Mouse (Mus musculus) kidney, postnatal 0 days (tissue): ENCODE measurements around the gene Pcp4l1. TPM values are rescaled to one million over a fixed set of nuclear protein-coding genes. Genes with fewer than 3 reads are reported as not detected.
A peak's percentile ranks its signal among the peaks of the same experiment; 100 is the strongest.

Experiments
- ATAC-seq: fragments of 200-750 bp; cut with Nextera tagmentation; replicated peaks from 2 replicates; pipeline ENCODE4 v1.8.0; 2017; ENCODE audit warnings: low read depth, moderate number of reproducible peaks, moderate TSS enrichment, moderate library complexity; ENCODE audit not compliant: low FRiP score
- DNase-seq: peaks from one replicate; pipeline ENCODE4 v3.0.0-alpha.2; 2016; ENCODE audit warnings: low spot score
- H3K27ac ChIP-seq: fragments of 300-500 bp; sonication (generic); 2 replicates; pipeline ENCODE4 v1.5.1; 2014; ENCODE audit warnings: mild to moderate bottlenecking
- H3K27me3 ChIP-seq: fragments of 300-500 bp; sonication (generic); 2 replicates; pipeline ENCODE4 v1.6.1; 2014; ENCODE audit warnings: low read length, mixed read lengths; ENCODE audit not compliant: insufficient read depth
- H3K36me3 ChIP-seq: fragments of 300-500 bp; sonication (generic); 2 replicates; pipeline ENCODE4 v1.6.1; 2014; ENCODE audit warnings: low read length, mixed read lengths; ENCODE audit not compliant: insufficient read depth
- H3K4me1 ChIP-seq: fragments of 300-500 bp; sonication (generic); replicated peaks from 2 replicates; pipeline ENCODE4 v1.6.1; 2014; ENCODE audit warnings: antibody characterized with exemption, low read length, mixed read lengths; ENCODE audit not compliant: insufficient read depth
- H3K4me2 ChIP-seq: fragments of 300-500 bp; sonication (generic); 2 replicates; pipeline ENCODE4 v1.6.1; 2014; ENCODE audit warnings: mild to moderate bottlenecking, low read length, moderate library complexity, mixed read lengths
- H3K4me3 ChIP-seq: fragments of 300-500 bp; sonication (generic); replicated peaks from 2 replicates; pipeline ENCODE4 v1.5.1; 2014; ENCODE audit warnings: low read depth, low read length
- H3K9ac ChIP-seq: fragments of 300-500 bp; sonication (generic); 2 replicates; pipeline ENCODE4 v1.6.1; 2014; ENCODE audit warnings: low read depth, low read length
- H3K9me3 ChIP-seq: fragments of 300-500 bp; sonication (generic); replicated peaks from 2 replicates; pipeline ENCODE4 v1.6.1; 2016; ENCODE audit warnings: low read length, inconsistent platforms, mixed read lengths
- CTCF ChIP-seq: IDR thresholded peaks from 2 replicates; pipeline ENCODE4 v1.5.1; 2016; ENCODE audit warnings: antibody characterized with exemption, low read depth, mild to moderate bottlenecking, moderate library complexity
- WGBS: fragments of 180-500 bp; shearing (Covaris S2); extraction: QIAGEN DNeasy Blood & Tissue Kit; methylation state at CpG from one replicate; pipeline ENCODE4 v1.1.7; 2014; 5-methylcytosine and 5-hydroxymethylcytosine counted together
- polyA plus RNA-seq: library from polyadenylated mRNA; unstranded; fragments of >200 nt; fragmentation: Nextera tagmentation; extraction: Ambion mirVana; gene quantifications from 2 replicates; pipeline ENCODE4 v1.2.1, GENCODE M21; 2015

Pcp4l1 gene
- polyA plus RNA-seq, 1 experiment from 2014 or later, result 9.9 TPM

DNA sequence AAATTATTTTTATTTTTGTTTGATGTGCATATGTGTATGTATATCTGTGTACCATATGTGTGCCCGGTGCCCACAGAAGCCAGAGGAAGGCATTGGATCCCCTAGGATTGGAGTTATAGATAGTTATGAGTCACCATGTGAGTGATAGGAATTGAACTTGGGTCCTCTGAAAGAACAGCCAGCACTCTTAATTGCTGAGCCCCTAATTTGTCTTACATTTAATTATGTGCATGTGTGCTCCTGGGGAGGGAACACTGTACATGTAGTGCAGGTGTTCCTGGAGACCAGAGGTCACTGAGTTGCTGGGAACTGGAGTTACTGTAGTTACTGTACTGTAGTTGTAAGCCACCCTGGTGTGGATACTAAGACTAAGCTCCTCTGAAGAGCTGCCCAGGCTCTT, 4.7 kb upstream of the Pcp4l1 start:
- Histone ChIP-seq H3K4me2 (no peak overlapping the region), H3K4me1 (peaks cover 5% of the 10 kb centered on the region; the same call in 1 of the 2 replicates), H3K4me3 (no peak overlapping the region), H3K9ac (no peak overlapping the region), H3K9me3 (no peaks in the 10 kb centered on the region), H3K27ac (no peak overlapping the region), H3K36me3 (no peaks in the 10 kb centered on the region), H3K27me3 (peaks cover 2% of the 10 kb centered on the region)
- ATAC-seq, result no peak
- no peak for DNase-seq
- 90% methylated on average over 1 of the region's 1 CpGs for WGBS
- no peak for TF ChIP-seq CTCF

DNA sequence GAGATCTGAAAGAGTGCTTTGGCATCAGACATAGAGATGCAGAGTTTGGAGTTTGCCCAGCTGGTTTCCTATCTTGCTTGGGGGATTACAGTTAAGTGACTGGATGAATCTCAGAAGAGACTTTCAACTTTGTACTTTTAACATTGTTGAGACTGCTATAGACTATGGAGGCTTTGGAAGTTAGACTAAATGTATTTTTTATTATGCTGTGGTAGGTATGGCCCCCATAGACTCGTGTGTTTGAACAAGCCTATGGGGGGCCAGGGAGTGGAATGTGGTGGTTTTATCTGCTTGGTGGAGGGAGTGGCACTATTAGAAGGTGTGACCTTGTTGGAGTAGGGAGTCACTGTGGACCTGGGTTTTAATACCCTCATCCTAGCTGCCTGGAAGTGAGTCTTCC, 3.5 kb upstream of the Pcp4l1 start:
- DNase-seq (no peak), ATAC-seq (no peak)
- no peak overlapping the region for H3K4me2 ChIP-seq
- no peak for TF ChIP-seq CTCF
- H3K4me3 ChIP-seq, result no peak overlapping the region
- no peak overlapping the region for H3K27ac ChIP-seq
- H3K9me3 ChIP-seq, result no peaks in the 10 kb centered on the region
- WGBS, result 48% methylated on average over 1 of the region's 1 CpGs
- peaks cover 9% of the 10 kb centered on the region for H3K27me3 ChIP-seq
- no peak overlapping the region for H3K9ac ChIP-seq
- H3K4me1 ChIP-seq, result peaks cover 12% of the 10 kb centered on the region; the same call in 1 of the 2 replicates
- H3K36me3 ChIP-seq, result no peaks in the 10 kb centered on the region

DNA sequence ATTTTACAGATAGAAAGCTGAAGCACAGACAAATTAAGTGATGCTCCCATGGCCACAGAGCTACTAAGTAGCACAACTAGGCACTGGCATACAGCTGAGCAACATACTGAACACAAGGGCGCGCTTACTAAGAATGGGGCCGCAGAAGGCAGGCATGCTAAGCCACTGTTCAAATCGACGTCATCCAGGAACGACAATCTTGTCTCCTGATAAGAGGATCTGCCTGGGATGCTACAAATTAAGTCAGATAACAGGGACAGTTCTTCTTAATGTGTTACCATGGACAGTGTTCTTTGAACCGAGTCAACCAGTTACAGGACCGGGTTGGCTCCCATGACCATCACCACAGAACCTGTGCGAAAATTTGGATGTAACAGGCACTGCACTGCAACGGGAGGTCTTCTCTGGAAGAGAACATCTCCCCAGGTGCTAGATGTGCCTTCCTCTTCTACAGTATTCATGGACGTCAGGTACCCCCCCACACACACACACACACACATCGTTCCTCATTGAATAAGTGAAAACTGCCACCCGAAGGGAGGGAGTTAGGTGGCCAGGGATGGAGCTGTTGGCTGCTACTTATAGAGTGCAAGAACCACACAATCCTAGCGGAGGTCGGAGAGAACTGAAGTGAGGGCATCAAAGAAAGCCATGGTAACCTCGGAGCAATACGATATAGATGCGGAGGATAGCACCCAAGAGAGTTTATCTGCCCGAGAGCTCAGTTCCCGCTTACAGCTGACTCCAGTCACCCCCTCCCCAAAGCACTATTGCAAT, 834 bp downstream of the Pcp4l1 start:
- H3K27ac ChIP-seq, result no peak overlapping the region
- peak; percentile 16 for DNase-seq
- H3K36me3 ChIP-seq, result no peaks in the 10 kb centered on the region
- TF ChIP-seq CTCF, result no peak
- ATAC-seq, result no peak
- H3K4me1 ChIP-seq, result peaks cover 23% of the 10 kb centered on the region
- H3K27me3 ChIP-seq, result peaks cover 22% of the 10 kb centered on the region
- H3K9ac ChIP-seq, result peak overlapping the region; percentile 45; the same call in 1 of the 2 replicates
- 15% methylated on average over 20 of the region's 20 CpGs for WGBS
- H3K4me3 ChIP-seq, result peak overlapping the region; percentile 43
- peak overlapping the region; percentile 85 for H3K4me2 ChIP-seq
- no peaks in the 10 kb centered on the region for H3K9me3 ChIP-seq

DNA sequence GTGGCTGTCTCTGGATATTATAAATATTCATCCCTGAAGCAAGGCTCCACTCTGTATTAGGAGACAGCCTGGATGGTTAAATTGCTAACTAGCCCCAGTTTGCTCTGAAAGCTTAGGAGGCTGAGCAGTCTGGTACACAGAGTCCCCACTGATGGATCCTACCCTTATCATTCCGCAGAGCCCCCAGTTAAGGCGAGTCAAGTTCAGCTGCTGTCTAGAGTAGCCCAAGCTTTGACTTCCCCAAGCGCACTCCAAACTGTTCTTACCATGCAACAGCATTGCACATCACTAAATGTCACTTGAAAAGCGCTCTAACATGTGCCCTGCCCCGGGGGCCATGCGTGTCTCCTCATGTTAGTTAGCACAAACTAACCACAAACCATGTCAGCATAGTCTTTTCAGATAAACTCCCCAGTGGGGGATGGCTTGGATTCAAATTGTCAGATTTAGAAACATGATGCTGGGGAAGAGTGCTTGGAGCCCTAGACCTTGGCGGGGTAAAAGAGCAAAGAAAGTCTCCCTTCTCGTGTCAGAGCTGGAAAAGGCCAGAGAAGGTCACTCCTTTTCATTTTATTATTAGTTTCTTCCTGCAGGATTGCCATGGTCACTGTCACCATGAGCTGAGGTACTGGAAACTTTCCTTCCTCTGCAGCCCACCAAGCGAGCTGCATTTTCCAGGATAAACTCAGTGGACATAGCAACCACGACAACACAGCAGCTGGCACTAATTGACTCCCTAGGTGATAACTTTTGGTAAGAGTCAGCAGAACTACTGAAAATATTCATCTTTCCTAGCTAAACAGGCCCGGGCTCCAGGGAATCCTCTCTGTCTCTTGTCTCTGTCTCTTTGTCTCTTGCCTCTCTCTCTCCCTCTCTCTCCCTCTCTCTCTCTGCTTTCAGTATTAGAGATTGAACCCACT, 1.9 kb downstream of the Pcp4l1 start:
- H3K4me3 ChIP-seq, result peak overlapping the region; percentile 24; the same call in 1 of the 2 replicates

DNA sequence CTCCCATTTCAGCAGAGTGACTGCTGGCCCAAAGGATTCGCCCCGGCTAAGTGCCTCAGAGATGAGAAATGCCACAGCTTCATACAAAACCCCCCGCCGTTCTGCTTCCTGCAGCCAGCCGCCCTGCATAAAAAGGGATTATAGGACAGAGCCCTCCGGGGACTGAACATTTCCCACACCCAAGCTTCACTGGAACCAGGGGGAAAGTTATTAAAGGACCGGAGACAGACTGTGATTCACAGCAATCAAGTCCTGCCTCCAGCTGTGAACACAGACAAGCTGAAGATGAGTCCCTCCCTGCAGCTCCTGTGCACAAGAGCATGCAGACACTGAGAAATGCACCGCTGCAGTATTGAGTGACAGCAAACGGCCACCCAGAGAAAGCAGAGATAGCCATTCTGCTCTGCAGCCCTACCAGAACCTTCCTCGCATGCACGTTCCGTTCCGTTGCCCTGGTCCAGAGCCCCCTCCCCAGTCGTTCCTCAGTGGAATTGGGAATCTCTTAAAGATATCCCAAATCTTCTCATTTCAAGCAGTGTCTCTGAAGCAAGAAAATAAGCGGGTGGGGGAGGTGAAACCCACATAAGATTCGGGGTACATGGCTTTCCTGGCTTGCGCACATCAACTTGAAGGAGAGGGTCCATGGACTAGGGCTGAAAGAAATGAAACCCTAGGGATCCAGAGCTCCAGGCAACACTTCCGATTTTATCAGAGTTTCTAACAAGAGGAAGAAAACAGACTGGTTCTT, 2.8 kb downstream of the Pcp4l1 start:
- no peak overlapping the region for H3K9ac ChIP-seq
- 4% methylated on average over 18 of the region's 18 CpGs for WGBS
- H3K27me3 ChIP-seq, result peaks cover 22% of the 10 kb centered on the region
- DNase-seq, result peak; percentile 52
- H3K4me1 ChIP-seq, result peaks cover 28% of the 10 kb centered on the region
- no peaks in the 10 kb centered on the region for H3K36me3 ChIP-seq
- H3K27ac ChIP-seq, result no peak overlapping the region; the same call in 1 of the 2 replicates
- peak overlapping the region; percentile 24 for H3K4me3 ChIP-seq
- TF ChIP-seq CTCF, result no peak
- ATAC-seq, result no peak
- no peaks in the 10 kb centered on the region for H3K9me3 ChIP-seq
- H3K4me2 ChIP-seq, result peak overlapping the region; percentile 54

More for the DNA sequence above, 1.9 kb downstream of the Pcp4l1 start:
- 35% methylated on average over 11 of the region's 11 CpGs for WGBS
- DNase-seq (no peak), ATAC-seq (no peak)
- Histone ChIP-seq H3K9me3 (no peaks in the 10 kb centered on the region), H3K4me2 (peak overlapping the region; percentile 54; the same call in 1 of the 2 replicates), H3K27me3 (peaks cover 22% of the 10 kb centered on the region), H3K36me3 (no peaks in the 10 kb centered on the region), H3K27ac (no peak overlapping the region), H3K9ac (no peak overlapping the region), H3K4me1 (peaks cover 27% of the 10 kb centered on the region)
- TF ChIP-seq CTCF, result no peak
